Mouse (Mus musculus) layer of hippocampus, adult 11-12 months (tissue): Measurements from ENCODE around the gene Creb5.

ENCODE experiments used
- DNase-seq: peaks from one replicate; pipeline ENCODE4 v3.0.0; 2022; ENCODE audit warnings: low spot score

Creb5 gene

DNA sequence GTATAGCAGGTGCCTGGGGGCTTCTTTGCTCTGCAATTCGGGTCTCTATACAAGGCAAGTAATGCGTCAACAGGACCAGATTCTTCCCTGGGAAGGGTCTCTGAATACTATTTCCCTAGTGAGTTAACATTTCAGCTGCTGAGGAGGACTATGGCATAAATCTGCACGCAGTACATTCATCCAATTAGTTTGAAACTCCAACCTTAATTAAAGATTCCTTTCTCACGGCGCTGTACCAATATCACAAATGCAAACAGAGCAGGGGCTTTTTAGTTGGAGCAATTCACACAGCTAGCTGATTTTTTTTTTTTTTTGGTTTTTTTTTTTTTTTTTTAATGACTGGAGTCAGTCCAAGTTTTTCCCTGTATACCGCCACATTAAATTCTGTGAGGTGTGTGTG is 357.0 kb downstream of the Creb5 start:
- DNase-seq: no peak

DNA sequence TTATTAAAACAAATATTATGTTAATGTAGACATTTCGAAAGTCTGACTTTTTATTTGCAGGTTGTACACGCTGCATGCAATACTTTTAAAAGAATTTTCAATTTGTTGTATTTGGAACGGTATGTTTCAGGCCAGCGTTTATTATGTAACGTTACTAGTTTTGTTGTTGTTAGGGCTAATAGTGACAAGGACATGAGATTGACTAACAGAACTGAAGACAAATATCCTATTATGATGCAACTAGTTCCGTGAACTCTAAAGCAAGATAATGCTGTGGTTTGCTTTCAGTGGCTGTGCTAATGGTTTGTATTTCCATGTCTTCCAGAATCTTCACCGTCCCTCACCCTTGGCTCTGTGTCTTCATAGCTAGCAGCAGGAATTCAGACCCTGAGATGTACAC is 357.9 kb downstream of the Creb5 start:
- DNase-seq: no peak

DNA sequence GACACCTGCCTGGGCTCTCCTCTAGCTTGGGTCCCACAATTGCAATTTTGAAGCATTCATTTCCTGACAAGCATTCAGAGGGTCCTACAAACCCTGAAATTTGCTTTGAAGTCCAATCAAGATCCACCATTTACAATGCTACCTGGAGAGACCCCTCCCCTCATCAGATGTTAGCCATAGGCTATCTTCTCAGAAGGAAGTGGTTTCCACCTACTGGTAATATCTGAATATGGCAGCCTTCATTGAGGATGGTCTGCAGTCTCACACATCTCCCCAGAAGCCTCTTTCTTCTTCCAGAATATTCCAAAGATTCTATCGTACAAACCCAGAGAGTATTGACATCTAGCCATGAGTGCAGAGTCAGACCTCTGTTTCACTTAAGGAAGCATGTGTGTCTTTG is 362.7 kb downstream of the Creb5 start:
- DNase-seq: no peak

DNA sequence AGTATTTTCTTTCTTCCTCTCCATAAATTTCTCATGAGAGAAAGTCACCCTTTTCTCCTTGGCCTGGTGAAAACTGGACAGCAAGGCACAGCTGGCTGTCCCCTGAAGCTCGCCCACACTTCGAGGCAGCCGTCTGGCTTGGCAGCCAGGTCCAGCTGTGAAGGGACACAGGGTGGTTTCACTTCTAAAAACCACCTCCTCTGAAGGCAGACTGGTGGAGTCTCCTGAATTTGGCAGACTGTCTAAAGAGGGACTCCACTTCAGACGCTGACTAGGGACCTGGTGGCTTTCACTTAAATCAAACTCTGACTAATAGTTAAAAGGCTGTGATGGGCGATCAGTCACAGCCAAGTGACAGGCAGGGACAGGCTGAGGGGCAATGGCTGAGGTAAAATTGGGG is 365.6 kb downstream of the Creb5 start:
- no peak for DNase-seq

DNA sequence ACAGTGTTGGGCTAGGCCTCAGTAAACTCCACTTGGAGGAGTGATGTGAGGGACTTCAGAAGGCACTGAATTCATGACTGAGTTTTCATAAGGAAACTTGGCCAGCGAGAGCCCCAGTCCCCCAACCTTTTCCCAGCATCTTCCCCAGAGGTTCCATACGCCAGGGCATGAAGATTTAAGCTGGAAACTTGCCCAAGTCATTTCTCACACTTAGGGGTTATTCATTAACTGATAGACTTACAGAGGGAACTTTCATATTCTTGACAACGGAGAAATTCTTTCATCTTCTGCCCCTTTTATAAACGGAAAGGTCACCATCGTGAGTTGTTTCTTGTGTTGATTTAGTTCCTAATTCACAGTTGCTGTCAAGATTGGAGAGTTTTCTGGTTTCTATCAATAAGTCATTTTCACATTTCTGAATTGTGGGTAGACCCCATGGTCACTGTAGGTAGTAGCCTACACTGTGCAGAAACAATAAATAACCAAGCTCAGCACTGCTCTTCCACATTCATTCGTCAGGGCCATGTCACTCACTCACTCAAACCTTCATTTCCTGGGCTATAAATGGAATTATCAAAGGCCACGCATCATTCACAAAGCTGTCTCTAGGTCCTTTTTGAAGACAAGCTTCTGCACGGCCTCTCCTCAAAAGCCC is 366.8 kb downstream of the Creb5 start:
- DNase-seq: no peak

DNA sequence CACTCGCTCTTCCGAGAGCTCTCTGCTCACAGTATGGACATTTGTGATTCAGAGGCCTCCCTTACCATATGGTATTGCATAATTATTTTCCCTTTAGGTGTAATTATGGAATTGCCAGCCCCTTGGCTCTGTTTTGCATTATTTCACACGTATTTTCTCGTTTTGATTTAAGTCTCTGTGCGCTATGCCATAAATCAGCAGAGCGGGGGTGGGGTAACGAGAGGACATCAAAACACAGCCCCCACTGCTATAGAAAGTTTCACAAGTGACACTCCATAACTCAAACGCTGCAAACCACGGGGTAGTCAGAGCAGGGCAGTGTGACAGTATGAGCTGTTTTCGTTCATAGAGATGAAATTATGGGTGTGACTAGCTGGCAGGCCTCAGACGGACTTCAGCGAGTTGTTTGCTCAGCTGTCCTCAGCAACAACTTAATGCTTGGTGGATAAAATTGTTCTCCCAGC is 367.3 kb downstream of the Creb5 start:
- DNase-seq: no peak

DNA sequence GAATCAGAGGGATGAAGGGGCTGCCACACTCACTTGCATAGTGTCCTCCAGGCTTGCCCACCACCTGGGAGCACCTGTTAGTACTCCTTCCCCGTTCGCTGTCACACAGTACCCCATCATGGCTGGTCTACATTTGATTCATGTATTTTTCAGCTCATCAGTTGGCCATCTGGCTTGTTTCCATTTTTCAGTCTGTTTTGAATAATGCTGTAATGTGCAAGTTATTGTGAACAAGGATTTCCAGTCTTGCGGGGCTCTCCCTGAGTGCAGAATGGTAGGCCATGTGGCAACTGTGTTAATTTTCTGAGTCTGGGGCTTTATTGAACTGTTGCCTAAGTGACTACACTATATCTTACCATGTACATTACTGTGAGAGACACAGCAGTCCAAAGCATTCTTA is 369.4 kb downstream of the Creb5 start:
- no peak for DNase-seq

DNA sequence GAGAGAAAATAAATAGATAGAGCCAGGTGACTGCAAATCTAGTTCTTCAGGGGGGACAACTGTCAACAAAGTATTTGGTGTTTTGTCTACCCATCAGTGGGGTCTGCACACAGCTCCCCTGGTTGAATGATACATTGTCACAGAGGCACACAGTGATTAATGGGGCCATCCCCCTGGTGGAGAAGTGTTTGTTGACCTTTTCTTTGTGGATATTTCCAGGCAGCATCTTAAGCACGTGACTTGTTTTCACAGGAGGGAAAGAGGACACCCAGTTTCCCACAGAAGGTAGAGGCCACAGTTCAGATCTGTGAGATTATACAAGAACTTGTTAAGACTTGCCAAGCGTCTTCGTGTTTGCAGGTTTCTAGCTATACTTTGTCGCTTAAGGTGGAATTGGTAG is 370.4 kb downstream of the Creb5 start:
- no peak for DNase-seq

DNA sequence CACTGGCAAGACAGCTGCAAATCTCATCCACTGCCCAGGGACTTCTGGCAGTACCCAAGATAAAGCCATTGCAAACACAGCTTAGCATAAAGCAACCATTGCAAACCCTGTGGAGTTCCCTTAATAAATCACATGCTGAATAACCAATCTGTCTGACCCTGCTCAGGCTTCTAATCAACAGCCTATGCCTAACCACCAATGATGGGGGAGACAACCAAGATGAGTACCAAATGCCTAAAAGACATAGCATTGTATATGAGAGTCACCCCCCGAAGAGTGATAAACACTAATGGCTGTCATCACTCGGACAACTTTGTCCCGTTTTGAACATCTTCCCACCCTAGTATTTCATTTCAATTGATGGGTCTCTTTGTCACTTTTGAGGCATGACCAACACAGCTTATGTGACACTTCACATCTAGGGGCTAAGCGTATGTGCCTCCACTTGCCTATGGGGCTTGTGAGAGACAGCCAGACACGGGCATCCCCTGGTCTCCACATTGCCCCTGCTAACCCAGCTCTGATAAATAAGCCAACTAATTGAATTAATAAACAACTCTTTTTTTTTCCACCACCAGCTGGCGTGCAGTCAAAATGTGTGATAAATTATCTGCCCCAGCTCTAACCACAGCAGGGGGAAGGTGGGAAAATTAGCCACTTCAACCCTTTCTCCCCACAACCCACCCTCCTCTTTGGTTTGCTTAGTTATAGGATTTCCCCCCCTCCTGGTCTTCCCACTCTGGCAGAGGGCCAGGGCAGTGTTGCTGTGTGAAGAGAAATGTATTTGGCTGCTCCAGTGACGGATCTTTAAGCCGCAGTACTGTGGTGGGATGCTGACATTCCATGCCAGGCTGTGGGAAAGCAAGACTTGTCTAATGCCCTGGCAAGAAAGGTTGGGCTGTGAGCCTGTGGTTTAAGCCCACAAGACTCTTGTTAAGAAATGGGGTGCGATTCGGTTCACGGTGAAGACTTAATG is 376.1 kb downstream of the Creb5 start:
- DNase-seq: no peak

DNA sequence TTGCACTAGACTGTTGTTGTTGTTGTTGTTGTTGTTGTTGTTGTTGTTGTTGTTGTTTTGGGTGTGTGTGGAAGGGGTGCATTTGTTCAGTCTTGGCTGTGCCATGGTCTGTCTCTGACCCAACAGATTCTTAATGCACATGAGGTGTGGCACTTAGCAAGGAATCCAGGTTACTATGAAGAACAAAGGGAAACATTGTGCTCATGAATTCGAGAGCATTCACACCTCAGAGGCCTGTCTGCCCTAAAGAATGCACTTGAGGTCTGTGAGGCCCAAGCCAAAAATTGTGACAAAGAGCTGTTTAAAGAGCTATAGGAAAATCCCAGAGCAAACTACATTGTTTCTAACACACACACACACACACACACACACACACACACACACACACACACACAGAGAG is 377.7 kb downstream of the Creb5 start:
- DNase-seq: no peak

DNA sequence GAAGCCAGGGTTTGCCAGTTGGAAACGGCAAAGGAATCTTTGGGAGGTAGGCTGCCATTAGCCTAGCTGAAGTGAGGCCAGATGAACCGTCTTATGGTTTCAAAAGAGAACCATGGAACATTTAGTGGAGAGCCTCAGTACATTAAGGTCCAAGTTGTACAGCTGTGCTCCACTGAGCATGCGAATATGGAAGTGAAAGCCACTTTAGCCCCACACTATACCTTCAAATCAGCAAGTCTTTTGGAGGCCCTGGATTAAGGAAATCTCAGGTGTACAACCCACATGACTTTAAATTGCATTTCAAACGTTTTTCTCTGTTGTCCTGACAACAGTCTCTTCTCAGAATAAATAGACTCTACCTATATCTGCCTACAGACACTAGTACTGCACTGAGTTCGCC is 379.4 kb downstream of the Creb5 start:
- no peak for DNase-seq

DNA sequence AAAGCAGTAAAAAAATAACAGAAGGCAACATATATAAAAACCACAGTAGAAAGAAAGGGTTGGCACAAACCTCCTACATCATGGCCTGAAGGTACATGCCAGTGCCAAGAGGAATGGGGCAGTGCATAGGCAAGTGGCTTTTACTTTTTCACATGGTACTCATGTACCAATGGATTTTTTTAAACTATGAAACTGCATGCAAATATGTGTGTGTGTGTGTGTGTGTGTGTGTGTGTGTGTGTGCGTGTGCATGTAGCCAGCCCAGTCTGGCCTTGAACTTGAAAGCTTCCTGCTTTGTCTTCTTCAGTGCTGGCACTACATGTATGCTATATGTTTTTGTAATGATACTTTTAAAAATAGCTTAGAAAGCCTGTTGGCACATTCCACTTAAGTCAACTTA is 391.2 kb downstream of the Creb5 start:
- DNase-seq: no peak

DNA sequence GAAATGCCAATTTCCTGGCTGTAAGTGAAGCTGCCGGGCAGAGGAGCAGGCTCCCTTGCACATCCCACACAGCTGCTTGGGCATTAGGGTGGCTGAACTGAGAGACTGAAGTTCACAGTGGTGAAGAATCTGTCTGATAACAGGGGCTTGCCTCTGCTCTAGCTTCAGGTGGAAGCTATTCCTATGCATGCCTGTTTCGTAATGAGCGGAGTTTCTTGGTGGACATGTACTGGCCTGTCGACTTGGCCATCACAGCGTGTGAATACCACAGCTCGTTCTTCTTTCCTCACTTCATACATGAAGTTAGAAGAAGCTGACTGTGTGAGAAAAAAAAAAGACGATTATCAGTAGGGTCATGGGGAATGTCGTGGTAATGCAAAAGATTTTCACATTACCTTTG is 393.0 kb downstream of the Creb5 start:
- no peak for DNase-seq

DNA sequence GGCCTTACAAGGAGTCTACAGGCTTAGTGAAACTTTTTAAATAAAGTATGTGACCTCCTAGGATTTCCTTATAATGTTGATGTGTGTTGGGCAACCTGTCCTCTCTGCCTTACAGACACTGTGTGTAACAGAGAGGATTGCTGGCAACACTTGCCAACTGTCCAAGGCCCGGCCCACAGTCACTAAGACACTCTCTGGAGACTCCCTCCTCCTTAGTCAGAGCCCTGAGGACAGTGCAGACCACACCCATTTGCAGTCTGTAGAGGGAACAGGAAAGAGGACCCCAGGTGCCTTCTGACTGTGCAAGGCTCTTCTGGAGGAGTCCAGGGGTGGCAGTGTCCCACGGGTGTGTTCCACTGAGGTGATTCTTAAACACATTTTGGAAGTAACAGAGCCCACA is 397.3 kb downstream of the Creb5 start:
- DNase-seq: no peak

DNA sequence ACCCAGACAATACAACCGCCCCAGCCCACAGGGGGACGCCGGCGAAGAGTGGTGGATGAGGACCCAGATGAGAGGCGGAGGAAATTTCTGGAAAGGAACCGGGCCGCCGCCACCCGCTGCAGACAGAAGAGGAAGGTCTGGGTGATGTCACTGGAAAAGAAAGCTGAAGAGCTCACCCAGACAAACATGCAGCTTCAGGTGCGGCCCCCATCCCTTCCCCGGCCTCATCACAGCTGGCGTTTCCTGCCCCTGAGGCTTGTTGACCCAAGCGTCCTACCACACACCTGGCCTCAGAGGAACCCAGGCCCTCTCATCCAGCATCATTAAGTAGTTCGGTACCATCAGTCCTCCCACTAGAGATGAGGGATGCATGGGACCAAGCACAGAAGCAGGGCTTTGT is 398.3 kb downstream of the Creb5 start:
- no peak for DNase-seq

DNA sequence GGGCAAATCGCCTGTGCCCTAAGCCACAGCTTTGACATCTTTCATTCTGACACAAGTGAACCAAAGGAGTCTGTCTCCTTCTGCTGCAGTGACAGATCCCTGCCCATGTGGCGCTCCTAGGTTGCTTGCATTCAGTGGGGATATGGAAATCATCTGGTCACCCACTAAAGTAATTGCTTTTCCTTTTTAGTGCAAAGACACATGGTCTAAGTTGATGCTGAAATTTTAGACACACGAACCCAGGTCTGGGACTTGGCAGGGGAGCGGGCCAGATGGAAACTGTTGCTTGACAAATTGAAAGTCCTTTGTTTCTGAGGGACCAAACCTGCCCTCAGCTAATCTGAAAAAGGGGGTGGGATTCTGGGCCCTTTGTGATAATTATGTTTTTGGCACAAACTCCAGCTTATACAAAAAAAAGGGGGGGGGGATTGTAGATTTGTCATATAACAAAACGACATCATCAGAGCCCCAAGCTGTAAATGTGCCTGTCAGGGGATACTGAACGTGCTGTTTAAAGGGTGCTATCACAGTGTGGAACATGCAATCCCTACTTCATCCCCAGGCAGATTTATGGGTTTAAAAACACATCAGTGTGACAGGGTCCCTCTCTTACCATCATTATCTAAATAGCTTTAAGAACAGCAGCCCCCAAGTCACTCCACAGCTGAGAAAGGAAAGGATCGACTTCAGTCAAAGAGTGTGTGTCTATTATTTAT is 401.9 kb downstream of the Creb5 start:
- no peak for DNase-seq

DNA sequence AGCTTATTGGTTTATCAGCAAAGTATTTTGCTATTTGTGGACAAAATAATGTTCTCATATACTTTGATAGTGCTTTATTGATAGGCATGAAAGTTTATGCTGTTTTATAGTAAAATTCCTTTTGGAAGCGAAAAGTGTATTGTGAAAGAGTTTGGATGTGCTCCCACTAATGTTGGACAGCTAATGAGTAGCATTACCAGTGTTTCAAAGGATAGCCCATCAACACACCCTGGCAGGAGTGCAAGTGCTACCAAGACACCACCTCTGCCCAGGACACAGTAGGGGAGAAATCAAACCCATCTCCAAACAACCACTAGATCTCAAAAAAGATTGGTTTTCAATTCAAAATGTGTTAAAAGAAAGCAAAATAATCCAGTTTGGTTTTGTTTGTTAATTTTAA is 403.9 kb downstream of the Creb5 start:
- DNase-seq: no peak

DNA sequence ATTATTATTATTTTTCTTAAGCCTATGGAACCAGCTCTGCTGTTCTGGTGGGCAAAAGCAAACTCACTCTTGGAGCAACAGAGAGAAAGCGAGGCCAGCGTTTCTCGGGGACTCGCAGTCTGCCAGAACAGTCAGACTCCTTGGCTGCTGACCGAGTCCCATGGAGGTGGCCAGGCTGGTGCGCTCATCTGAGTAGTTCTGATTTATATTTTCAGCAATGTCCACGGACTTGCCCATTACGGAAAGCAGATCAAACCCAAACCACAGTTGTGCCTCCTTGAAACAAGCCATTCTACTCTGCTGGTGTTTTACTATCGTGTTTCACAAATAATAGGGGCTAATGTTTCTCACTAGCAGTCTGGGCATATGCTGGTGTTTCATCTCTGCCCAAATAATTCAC is 408.1 kb downstream of the Creb5 start:
- DNase-seq: no peak

DNA sequence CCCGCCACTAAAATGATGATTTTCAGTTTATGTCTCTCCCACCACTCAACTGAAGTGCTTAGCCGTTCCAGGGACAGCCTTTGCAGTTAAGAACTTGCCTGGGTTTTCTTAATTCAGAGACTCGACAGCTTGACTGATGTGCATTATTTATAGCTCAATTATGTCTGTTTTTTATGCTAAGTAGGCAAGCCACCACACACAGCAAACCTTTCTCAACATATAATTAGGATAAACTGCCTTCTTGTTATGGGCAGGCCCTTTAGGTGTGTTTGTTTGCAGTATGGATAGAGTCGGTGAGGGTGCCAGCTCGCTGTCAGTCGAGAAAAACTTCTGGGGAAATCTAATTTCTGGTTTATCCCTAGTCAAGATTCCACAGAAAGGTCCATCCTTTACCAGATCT is 409.4 kb downstream of the Creb5 start:
- no peak for DNase-seq

DNA sequence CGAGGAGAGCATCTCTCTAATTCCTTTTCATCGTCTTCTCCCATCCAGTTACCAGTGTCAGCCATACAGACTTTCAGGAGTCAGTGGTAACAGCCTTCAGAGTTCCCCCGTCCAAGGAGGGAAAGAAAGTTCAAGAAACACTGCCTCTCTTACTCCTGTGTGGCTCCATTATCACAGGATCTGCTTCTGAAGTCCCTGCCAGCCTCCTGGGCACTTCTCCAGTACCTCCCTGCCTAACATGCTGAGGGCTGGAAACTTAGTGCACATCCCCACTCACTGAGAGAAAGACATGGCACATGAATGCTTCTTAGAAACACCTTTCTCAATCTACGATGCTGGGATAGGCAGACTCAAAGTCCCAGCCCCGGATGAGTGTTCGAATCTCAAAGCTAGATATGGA is 409.9 kb downstream of the Creb5 start:
- DNase-seq: no peak

DNA sequence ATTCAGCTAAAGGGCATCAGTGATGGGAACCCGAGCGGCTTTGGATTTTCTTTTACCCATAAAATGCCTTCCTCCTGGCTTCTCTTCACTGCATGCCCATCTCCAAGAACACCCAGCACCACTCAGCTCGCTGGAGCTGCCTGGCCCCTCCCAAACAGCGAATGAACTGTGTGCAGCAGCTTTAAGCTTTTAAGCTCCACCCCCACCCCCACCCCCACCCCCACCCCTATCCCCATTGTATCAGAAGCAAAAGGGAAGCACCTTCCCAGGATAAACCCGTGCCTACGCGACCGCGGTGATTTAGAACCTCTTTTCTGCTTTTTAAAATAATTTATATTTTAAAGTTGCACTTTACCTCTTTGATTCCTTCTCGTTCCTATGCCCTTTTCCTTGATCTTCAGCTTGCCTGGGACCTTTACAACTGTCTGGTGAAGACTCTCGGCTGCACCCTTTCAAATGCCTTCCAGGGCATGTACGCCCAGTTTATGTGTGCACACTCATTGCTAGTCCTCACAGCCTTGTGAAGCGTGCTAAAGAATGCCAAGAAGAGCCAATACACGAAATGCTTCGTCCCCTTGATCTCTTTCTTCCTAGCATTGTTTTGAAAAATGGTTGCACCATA is 411.2 kb downstream of the Creb5 start:
- no peak for DNase-seq

DNA sequence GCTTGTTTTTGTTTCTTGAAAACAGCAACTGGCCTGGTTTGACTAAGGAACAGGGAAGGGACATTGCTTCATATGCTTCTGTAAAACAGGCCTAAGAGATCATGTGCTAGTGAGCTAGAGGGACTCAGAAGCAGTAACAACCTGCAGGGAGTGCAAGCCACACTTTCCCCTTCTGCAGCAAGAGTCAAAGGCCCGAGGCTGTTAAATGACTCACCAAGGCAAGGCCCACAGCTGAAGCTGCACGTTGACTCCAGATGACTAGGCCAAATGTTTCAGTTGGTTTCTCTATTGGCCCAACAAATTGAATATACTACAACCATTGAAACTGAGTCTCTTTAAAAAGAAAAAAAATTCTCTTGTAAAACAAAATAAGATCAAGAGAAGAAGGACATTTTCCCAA is 417.4 kb downstream of the Creb5 start:
- DNase-seq: no peak
